Mouse (Mus musculus) mouse embryonic stem cell (cell line): Measurements from ENCODE around the gene H60b.
"Not testable (repeated sequence)": the region's sequence is repeated elsewhere in the genome, so short reads cannot be mapped to it uniquely, and the experiment has no call there.

Experiments used
- in situ Hi-C, 2 experiments: fragments of 300-500 bp; cut with MboI; formaldehyde crosslinking; loops; 1 replicate in 1 of 2; 3 replicates in 1 of 2; pipeline ENCODE4 v1.14.3; 2019 to 2020; ENCODE audit warnings: low sequenced_read_pairs in 2 of 2, low pct_unique_long_range_greater_than_20kb in 1 of 2, mixed read lengths in 1 of 2; ENCODE audit not compliant: unreplicated experiment in 1 of 2

Gene H60b

DNA sequence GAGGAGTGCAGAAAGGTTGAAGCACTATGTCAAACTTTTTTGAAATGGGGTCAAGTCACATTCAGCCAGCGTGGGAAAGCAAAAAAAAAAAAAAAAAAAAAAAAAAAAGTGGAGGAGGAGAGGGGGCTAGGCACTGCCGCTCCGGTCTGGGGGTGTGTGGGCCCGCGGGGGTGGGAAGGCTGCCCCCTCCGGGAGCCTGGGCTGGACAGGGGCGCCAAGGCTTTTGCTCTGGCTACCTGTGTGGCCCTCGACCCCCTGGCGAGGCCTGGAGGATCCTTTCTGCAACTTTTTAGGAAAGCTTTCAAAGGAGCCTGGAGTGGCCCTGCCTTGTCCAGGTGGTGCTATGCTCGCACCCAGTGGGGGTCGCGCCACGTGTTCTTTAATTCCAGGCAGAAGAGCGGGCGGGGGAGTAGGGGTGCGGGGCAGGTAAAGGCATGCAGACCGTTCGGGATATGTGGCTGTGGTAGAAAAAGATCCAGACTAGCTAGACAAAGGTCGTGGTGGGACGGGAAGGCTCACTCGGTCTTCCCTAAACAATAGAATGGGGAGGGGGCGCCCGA is 1.3 kb downstream of the H60b start:
- in situ Hi-C loops = loop anchor here (5.0 to 10.0 kb wide), 2 partner anchors 123 to 125 kb away; no protein-coding TSS in a partner anchor

DNA sequence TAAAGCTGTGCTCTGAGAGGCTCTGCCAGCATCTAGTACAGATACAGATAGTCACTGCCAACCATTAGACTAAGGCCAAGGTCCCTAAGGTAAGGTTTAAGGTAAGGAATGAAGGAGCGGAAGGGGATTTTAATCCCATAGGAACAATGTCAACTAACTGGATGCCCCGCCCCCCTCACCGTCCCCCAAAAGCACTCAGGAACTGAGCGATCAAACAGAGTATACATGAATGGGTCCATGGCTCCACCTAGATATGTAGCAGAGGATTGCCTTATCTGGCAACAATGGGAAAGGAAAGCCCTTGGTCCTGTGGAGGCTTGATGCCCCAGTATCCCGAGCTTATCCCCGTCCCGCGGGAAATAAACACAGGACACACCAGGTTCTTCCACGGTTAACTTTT is 4.9 kb downstream of the H60b start:
- in situ Hi-C loops = not testable (repeated sequence)

DNA sequence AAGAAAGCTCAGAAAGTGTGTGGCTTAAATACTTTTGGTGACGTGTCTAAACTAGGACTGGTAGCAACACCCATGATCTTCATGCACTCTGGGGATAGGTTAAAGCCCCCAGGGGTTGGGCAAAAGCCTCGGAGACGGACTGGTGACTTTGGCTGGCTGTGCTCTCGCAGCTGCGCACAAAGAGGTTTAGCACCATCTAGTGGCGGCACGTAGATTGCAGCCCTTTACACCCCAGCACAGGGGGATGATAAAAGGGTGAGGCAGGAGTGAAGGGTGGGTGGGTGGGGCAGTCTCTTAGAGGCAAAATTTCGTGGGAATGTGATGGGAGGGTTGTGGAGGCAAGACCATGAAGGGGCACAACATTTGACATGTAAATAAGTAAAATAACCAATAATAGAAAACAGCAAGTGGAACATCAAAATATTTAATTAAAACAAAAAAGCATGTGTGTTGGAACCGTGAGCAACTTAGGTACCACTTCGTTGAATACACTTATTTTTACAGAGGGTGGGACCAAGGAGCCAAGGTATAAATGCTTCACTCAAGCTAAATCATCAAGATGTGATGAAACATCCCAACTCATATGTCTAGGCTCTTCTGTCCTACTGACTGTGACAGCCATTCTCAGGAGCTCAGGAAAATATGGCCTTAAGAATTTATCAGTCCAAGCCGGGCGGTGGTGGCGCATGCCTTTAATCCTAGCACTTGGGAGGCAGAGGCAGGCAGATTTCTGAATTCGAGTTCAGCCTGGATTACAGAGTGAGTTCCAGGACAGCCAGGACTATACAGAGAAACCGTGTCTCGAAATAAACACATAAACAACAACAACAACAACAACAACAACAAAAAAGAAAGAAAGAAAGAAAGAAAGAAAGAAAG is 5.6 kb downstream of the H60b start:
- in situ Hi-C loops = not testable (repeated sequence)

DNA sequence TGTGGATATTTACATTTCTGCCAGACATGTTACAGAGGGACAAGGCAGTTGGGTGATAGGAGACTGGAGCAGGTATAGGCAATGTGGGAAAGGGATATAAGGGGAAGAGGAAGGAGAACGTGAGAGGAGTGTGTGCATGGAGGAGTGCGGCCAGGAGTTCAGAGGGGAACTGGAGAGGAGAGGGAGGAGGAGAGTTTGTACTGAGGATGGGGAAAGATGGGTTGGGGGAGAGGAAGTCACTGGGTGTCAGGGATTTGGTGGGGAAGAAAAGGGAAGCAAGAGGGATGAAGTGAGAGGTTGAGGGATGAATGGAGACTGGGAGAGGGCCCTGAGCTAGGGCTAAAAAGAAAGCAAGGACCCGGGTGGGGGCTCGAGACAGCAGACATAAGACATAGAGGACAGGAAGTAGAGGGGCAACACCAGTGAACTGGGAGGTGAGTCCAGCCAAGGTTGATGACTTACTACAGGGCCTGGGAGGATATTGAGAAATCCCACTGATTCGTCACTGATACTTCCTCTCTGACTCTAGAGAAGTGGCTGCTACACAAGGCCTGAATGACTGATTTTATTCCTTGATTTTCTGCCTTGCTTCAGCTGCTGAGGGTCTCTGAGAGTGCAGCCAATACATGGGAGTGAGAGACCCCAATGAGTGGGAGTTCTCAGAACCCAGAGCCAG is 7.1 kb downstream of the H60b start:
- in situ Hi-C loops = not testable (repeated sequence)

DNA sequence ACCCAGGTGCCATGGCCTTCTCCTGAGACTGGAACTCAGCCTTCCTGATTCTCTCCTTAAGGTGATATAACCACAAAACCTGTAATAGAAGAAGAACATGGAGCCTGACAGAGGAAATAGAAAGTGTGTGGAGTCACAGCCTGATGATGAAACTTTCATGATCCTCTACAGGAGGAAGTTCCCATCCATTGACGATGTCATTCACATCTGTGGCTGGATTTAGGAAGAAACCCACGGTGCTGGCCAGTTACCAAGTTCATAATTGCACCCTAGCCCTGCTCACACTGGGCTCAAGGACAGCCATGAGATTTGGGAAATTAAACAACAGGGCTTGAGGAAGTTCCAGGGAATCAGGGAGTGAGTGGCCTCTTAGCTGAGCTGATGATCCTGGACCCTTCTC is 7.6 kb downstream of the H60b start:
- in situ Hi-C loops = not testable (repeated sequence)

DNA sequence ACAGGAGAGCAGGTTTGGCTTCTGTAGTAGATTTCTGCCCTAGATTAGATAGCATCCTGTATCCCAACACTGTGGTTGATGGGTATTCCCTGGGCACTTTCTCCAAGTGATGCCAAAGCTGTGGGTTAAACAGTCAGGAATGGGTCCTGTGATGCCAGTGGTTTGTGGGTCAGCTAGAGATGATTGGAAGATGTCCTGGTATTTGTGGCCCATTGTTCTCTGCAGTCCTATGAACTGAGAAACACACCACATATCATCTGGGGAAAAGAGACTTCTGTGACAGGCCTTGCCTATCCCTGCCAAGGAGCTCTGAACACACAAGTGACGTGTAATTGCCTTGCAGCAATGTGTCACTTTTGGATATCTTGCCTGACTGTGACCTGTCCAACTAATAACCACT is 8.7 kb downstream of the H60b start:
- in situ Hi-C loops = not testable (repeated sequence)

DNA sequence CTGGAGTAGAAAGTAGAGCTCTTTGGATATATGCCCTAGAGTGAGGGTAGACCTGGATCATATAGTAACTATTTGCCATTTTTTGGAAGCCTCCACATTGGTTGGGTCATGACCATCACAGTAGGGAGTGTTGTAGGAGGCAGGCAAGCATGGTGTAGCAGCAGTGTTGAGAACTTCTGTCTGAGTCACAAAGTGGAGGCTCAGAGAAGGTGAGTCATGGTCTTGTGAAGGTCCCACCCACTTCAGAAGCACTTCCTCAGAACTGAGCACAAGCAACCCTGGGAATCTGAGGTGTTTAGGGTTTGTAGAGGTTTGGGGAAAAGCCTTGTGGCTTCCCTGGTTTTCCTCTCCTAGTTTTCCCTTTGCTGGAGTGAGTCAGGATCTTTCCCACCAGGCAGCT is 10.7 kb downstream of the H60b start:
- in situ Hi-C loops = not testable (repeated sequence)

DNA sequence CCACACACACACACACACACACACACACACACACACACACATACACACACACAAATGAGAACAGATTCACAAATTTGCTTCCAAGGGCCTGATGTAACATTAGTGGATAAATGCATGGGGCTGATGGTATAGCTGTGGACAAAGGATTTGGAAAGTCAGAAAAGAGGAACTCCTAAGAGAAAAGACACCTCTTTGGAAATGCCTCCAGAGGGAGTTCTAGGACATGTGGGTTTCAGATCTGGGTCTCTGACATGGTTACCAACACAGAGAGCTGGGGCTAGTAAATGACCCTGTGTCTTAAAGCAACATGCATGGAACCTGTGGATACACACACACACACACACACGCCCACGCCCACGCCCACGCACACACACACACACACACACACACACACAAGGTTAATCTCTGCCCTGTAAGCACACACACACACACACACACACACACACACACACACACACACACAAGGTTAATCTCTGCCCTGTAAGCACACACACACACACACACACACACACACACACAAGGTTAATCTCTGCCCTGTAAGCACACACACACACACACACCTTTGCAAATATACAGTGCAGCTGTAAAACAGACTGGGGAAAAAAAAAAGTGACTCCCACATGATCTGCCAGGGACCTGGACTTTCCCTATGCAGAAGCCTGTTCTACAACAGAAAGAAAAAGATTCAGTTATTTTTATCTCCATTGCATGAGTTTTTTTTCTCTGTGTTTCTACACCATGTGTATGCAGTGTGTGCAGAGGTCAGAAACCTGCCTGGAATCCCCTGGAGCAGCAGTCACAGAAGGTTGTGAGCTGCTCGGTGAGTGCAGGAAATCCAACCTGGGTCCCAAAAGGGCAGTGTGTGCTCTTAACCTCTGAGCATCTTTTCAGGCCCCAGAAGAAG is 14.3 kb downstream of the H60b start:
- in situ Hi-C loops = not testable (repeated sequence)

DNA sequence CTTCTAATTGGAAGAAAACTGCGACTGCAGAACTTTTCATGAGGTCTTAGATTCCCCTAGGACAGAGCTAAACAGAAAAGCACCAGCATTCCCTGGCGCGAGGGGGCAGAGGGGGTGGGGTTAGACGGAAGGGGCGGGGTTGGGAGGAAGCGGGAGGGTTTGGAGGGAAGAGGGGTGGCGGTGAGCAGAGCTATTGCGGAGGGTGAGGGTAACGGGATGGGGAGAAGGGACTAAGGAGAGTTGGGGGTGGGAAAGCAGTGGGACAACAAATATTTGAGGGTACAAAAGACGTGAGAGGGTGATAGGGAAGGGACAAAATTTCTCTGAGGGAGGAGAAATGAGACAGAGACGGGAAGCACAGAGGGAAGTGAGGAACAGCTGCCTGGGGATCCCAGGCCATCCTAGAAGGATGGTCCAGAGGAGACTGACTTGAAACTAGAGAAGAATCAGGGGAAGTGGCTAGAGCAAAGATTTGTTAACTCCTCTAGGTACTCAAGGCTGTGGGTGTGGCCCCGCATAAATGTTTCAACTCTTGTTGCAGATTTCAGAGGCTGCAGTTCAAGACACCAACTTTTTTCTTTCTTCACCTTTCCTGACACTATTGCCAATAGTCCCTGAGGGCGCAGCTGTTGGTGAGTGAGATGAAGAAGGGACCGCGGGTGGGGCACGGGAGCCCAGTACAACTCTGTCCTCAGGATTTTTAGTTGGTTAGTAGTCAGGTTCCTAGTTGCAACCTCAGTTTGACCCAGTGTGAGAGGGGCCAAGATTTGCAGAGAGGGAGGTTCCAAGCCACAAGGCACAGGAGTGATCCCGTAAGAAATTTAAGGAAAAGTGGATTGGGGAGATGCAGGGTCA is 15.2 kb downstream of the H60b start:
- in situ Hi-C loops = not testable (repeated sequence)

DNA sequence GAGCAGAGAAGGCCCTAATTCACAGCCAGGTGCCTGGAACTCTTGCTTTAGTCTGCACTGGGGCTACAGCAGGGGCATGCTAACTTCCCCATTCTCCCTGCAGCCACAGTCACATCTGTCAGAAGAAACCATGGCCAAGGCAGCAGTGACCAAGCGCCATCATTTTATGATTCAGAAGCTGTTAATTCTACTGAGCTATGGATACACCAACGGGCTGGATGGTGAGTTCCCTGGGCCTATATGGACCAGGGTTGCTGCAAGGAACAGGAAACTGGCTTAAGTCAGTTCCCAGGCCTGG is 15.8 kb downstream of the H60b start:
- in situ Hi-C loops = not testable (repeated sequence)

DNA sequence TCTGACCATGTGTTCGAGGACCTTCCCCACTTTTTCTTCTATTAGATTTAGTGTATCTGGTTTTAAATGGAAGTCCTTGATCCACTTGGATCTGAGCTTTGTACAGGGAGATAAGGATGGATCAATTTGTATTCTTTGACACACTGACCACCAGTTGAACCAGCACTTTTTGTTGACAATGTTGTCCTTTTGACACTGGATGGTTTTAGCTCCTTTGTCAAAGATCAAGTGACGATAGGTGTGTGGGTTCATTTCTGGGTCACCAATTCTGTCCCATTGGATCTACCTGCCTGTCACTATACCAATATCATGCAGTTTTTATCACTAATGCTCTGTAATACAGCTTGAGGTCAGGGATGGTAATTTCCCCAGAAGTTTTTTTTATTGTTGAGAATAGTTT is 18.1 kb downstream of the H60b start:
- in situ Hi-C loops = not testable (repeated sequence)

DNA sequence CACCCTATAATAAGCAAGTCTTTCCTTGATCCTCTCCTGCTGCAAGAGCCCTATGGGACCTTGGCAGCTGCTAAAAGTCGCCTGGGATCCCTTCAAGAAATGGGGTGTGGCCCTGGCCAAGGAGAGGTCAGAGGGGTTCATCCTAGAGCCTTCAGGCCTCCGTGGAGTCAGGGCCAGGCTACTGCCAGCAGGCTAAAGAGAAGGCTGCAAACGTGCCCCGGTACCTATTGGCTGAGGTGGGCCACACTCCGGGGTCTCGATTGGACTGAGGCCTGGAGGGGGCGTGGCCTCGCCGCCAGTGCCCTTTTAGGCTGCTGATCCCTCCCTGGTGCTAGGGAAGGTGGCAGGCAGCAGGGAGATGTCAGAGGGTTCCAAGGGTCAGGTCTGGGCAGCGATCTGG is 32.6 kb downstream of the H60b start:
- in situ Hi-C loops = not testable (repeated sequence)

DNA sequence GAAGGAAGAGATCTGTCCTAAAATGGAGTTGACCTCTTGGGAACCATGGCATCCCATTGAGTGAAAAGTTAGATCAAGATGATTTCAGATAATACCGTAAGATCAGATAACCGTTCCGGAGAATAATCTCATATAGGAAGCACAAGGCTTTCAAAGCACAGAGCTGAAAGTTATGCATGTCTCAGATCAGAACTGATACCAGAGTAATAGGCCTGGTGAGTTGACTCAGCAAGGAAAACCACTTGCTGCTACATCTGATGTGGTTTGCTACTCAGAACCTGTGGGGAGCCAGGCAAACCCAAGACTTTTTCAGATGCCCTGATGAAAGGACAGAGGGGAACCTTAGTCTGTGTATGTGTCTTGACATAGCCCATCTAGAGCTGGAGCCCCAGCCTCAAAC is 43.0 kb downstream of the H60b start:
- in situ Hi-C loops = not testable (repeated sequence)

DNA sequence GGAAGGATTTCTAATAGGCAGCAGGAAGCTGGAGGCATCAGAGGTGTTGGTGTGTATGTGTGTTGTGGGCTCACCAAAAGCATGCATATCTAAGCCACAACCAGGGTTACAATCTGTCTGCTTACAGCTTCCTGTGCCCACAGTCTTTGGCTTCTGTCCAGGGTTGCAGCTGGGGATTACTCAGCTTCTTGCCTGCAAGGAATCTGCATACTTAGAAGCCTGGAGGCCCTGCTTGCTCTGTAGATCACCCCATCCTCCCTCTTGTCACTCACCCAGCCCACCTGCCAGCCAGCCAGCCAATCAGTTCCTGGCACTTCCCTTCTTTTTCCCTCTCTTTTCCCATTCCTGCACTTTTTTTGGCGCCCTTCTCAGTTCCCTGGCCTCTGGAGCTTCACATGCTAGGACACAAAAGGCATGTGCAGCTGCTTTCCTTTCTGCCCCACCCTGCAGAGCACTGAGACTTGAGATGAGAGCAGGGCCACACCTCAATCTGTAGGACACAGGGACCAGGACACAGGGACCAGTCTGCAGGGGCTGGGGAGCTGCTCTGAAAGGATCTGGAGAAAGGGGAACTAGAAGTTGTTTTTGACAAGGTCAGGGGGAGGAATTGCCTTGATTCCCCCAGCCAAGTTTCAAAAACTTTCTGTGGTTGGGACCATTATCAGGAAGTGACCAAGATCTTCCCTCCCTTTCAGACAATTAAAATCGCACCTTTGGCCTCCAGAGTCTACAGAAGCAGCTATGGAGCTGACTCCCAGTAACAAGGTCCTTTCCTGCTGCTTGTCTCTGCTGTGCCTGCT is 44.6 kb downstream of the H60b start:
- in situ Hi-C loops = not testable (repeated sequence)

DNA sequence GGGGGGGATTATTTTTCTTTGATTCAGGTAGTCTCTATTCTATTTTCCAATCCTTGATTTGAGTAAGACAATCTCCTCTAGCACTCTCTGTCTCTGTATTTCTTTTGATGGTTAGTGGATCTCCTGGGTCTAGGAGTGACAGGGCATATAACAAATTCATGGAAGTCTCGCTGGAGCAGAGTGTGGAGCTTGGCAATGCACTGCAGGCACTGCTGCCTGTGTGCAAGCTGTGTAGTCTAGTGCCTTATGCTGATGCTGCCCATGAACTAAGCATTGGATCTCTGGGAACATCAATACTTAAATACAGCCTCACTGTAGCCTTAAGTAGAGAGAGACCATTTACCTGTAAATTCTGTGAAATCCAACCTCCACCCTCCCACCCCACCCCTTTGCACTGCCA is 48.1 kb downstream of the H60b start:
- in situ Hi-C loops = not testable (repeated sequence)

DNA sequence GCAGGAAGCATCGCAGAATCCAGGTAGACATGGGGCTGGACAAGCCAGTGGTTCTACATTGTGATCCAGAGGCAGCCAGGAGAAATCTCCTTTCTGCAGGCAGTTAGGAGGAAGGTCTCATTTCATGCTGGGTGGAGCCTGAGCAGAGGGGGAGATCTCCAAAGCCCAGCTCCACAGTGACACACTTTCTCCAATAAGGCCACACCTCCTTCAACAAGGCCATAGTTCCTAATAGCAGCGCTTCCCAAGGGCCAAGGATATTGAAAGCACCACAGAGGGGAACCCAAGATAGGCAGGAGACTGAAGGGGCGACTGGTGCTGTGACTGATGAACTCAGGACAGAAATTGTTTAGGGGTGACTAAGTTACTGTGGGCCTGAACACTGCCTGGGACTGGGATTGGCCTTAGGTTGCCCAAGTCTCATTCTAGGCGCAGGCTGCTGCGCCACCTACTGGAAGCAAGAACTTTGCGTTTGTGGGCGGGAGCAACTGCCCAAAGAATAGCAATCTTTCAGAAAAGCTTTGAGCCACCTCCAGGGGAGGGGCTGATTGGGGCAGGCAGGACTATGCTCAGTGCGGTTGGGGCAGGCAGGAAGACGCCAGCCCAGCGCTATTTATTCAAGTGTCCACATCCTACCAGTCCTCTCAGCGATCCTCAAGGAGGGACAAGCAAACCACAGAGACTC is 53.8 kb downstream of the H60b start:
- in situ Hi-C loops = not testable (repeated sequence)
